Mouse (Mus musculus) neural tube, embryonic 14.5 days (tissue): ENCODE results near the gene Lsg1. TPM values are rescaled to one million over a fixed set of nuclear protein-coding genes. Genes with fewer than 3 reads are reported as not detected.

ENCODE experiments used
- ATAC-seq: fragments of 200-750 bp; cut with Nextera tagmentation; 2 replicates; pipeline ENCODE4 v1.8.0; 2017; ENCODE audit warnings: low read depth, mild to moderate bottlenecking, moderate TSS enrichment, moderate library complexity
- H3K27ac ChIP-seq: fragments of 300-500 bp; sonication (generic); 2 replicates; pipeline ENCODE4 v1.5.1; 2014; ENCODE audit warnings: low read depth, mild to moderate bottlenecking, control low read depth, low read length, moderate library complexity, mixed read lengths
- H3K27me3 ChIP-seq: fragments of 300-500 bp; sonication (generic); 2 replicates; pipeline ENCODE4 v1.6.1; 2014; ENCODE audit warnings: low read length; ENCODE audit not compliant: control insufficient read depth, insufficient read depth
- H3K36me3 ChIP-seq: fragments of 300-500 bp; sonication (generic); 2 replicates; pipeline ENCODE4 v1.6.1; 2014; ENCODE audit warnings: low read length, mixed read lengths; ENCODE audit not compliant: control insufficient read depth, insufficient read depth
- H3K4me1 ChIP-seq: fragments of 300-500 bp; sonication (generic); 2 replicates; pipeline ENCODE4 v1.6.1; 2014; ENCODE audit warnings: low read length; ENCODE audit not compliant: control insufficient read depth, insufficient read depth
- H3K4me2 ChIP-seq: fragments of 300-500 bp; sonication (generic); 2 replicates; pipeline ENCODE4 v1.6.1; 2014; ENCODE audit warnings: mild to moderate bottlenecking, low read depth, low read length, control low read depth
- H3K4me3 ChIP-seq: fragments of 300-500 bp; sonication (generic); 2 replicates; pipeline ENCODE4 v1.5.1; 2014; ENCODE audit warnings: low read depth, low read length, control low read depth, mixed read lengths
- H3K9ac ChIP-seq: fragments of 300-500 bp; sonication (generic); replicated peaks from 2 replicates; pipeline ENCODE4 v1.6.1; 2014; ENCODE audit warnings: low read depth, mild to moderate bottlenecking, control low read depth, low read length, mixed read lengths
- H3K9me3 ChIP-seq: fragments of 300-500 bp; sonication (generic); 2 replicates; pipeline ENCODE4 v1.6.1; 2016; ENCODE audit warnings: low read length; ENCODE audit not compliant: control insufficient read depth
- WGBS: fragments of 180-500 bp; shearing (Covaris S2); extraction: QIAGEN DNeasy Blood & Tissue Kit; methylation state at CpG from one replicate; pipeline ENCODE4 v1.1.7; 2014; 5-methylcytosine and 5-hydroxymethylcytosine counted together
- polyA plus RNA-seq: library from polyadenylated mRNA; unstranded; fragments of >200 nt; fragmentation: Nextera tagmentation; extraction: Ambion mirVana; gene quantifications from 2 replicates; pipeline ENCODE4 v1.2.1, GENCODE M21; 2014

Lsg1 gene
- polyA plus RNA-seq, 1 experiment from 2014 or later, result 43.9 TPM

DNA sequence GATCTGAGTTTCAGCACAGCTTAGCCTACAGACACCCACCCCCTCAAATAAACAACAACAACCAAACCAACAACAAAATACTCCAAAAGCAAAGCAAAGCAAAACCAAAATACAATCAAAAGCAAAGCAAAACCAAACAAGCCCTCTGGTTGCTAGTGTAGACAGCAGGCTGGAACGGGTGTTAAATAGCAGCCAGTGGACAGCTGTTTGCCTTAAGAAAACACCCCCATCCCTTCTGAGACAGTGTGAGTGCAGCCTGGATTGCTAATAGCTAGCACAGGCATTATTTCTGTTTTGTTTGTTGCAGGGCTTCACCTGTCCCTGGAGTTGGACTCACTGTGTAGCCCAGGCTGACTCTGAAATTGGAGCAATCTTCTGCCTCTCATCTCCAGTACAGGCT, 54.5 kb downstream of the Lsg1 start:
- no peak for ATAC-seq
- no peak overlapping the region for H3K4me2 ChIP-seq
- no peak overlapping the region for H3K9ac ChIP-seq
- no peak overlapping the region for H3K4me3 ChIP-seq
- H3K4me1 ChIP-seq, result no peaks in the 10 kb centered on the region
- no peaks in the 10 kb centered on the region for H3K27me3 ChIP-seq
- H3K36me3 ChIP-seq, result peaks cover 7% of the 10 kb centered on the region; the same call in 1 of the 2 replicates
- H3K9me3 ChIP-seq, result no peaks in the 10 kb centered on the region
- no peak overlapping the region for H3K27ac ChIP-seq
- 39% methylated on average over 1 of the region's 1 CpGs for WGBS

DNA sequence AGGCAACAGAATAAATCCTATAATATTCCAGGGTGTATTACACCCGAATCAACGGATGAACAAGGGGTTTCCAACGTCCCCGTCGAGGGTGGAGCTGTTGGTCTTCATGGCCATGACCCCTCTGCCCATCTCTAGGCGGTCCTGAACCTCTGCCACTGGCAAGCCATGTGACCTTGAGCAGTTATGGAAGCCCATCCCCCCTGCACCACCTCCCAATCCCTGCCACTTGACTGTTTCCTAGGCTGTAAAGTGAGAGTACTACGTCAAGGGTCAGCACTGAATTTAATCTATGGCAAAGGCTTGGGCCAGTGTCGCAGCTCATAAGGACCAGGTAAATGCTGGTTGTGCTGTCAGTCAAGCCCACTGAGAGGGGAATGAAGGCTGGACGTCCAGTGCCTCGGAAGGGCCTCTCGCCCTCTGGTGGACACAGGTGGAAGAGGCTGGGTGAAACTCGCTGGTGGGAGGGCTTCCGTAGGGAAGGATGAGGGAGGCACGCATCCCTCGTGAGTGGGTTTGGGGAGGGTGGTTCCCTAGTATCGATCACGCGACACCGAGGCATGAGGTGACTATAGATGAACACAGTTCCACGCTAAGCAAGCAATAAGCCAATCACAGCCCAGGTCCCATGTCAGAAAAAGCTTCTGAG, 55.5 kb downstream of the Lsg1 start:
- Histone ChIP-seq H3K4me1 (no peaks in the 10 kb centered on the region), H3K9me3 (no peaks in the 10 kb centered on the region), H3K4me3 (no peak overlapping the region), H3K9ac (no peak overlapping the region), H3K27me3 (no peaks in the 10 kb centered on the region), H3K4me2 (no peak overlapping the region), H3K36me3 (peaks cover 7% of the 10 kb centered on the region; the same call in 1 of the 2 replicates), H3K27ac (no peak overlapping the region)
- WGBS, result 32% methylated on average over 20 of the region's 20 CpGs
- ATAC-seq, result peak; percentile 33; the same call in 1 of the 2 replicates

DNA sequence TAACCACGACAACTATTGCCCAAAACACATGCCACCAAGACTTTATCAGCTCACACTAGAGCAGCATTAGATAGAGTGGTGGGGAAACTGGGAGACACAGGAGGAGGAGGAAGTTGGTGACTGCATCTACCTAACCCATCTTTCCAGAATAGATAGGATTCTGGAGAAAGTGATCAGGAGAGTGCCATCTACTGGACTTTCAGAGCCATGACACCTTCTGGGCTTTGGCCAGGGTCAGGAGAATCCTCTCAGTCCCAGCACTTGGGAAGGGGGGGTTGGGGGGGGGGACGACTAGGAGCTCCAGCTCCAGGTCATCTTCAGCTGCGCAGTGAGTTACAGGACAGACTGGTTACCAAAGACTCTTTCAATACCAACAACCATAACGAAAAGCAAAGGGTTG, 56.6 kb downstream of the Lsg1 start:
- H3K9me3 ChIP-seq, result no peaks in the 10 kb centered on the region
- no peak overlapping the region for H3K27ac ChIP-seq
- H3K4me3 ChIP-seq, result no peak overlapping the region
- H3K4me2 ChIP-seq, result no peak overlapping the region
- no peaks in the 10 kb centered on the region for H3K4me1 ChIP-seq
- H3K27me3 ChIP-seq, result no peaks in the 10 kb centered on the region
- ATAC-seq, result peak; percentile 25; the same call in 1 of the 2 replicates
- H3K36me3 ChIP-seq, result peaks cover 7% of the 10 kb centered on the region; the same call in 1 of the 2 replicates
- 51% methylated on average over 4 of the region's 4 CpGs for WGBS
- H3K9ac ChIP-seq, result no peak overlapping the region

DNA sequence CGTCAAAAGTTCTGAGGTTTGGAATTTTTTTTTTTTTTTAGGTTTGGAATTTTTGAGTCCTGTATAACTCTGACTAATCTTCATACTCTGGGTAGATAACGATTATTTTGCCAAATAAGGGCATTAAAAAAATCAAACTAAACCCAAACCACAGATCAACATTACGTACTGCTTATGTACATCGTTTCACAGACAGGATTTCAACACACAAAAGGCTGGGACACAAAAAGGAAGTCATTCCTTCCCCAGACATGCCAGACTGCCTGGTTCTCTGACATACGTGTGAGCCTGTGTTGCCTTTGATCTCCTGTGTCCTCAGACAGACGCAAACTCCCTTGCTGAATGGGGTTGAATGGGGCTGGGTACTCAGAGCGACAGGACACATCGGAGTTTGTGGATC, 59.0 kb downstream of the Lsg1 start:
- Histone ChIP-seq H3K27me3 (no peaks in the 10 kb centered on the region), H3K36me3 (peaks cover 11% of the 10 kb centered on the region; the same call in 1 of the 2 replicates), H3K9me3 (no peaks in the 10 kb centered on the region), H3K9ac (no peak overlapping the region), H3K4me2 (no peak overlapping the region), H3K4me3 (no peak overlapping the region), H3K4me1 (no peaks in the 10 kb centered on the region), H3K27ac (no peak overlapping the region)
- no peak for ATAC-seq
- 91% methylated on average over 8 of the region's 8 CpGs for WGBS

DNA sequence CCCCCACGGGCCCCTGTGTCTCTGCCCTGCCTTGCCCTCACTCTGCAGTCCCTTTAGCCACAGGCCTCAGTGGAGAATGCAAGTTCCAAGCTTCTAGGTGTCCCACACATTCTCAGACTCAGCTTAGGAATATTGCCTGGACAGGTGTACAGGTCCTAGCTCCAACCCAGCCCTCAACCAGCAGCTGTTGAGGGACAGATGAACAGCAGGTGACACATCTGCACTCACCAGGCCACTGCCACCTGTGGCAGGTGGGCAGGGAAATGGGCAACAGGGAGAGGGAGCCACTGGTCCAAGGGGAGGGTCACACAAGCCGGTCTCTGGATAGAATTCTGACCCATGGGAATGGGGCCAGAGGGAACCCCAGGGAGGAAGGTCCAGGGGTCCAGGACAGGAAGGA, 59.5 kb downstream of the Lsg1 start:
- ATAC-seq, result no peak
- no peak overlapping the region for H3K4me3 ChIP-seq
- H3K27me3 ChIP-seq, result no peaks in the 10 kb centered on the region
- no peak overlapping the region for H3K9ac ChIP-seq
- H3K4me2 ChIP-seq, result no peak overlapping the region
- H3K4me1 ChIP-seq, result no peaks in the 10 kb centered on the region
- peaks cover 11% of the 10 kb centered on the region; the same call in 1 of the 2 replicates for H3K36me3 ChIP-seq
- WGBS, result 89% methylated on average over 2 of the region's 2 CpGs
- no peaks in the 10 kb centered on the region for H3K9me3 ChIP-seq
- no peak overlapping the region for H3K27ac ChIP-seq

DNA sequence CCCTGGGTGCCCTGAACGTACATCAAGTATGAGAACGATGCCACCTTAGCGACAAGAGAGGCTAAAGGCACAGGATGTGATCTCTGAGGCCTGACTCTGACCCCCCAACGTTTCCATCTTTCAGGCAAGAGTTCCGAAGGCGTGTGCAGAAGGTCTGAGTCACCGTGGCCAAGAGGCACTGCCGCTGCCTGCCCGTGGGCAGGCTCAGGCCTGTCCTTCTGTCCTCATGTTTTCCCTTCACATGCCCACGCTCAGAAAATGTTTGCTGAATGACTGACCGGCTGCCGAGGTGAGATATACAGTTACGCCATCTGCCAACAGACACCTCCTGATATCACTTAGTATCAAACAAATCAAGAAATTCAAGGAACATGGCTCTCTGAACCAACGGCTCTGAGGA, 61.6 kb downstream of the Lsg1 start:
- peaks cover 11% of the 10 kb centered on the region; the same call in 1 of the 2 replicates for H3K36me3 ChIP-seq
- no peak overlapping the region for H3K9ac ChIP-seq
- no peak overlapping the region for H3K27ac ChIP-seq
- H3K27me3 ChIP-seq, result no peaks in the 10 kb centered on the region
- no peaks in the 10 kb centered on the region for H3K9me3 ChIP-seq
- ATAC-seq, result no peak
- no peaks in the 10 kb centered on the region for H3K4me1 ChIP-seq
- WGBS, result 88% methylated on average over 14 of the region's 14 CpGs
- no peak overlapping the region for H3K4me3 ChIP-seq
- H3K4me2 ChIP-seq, result no peak overlapping the region

DNA sequence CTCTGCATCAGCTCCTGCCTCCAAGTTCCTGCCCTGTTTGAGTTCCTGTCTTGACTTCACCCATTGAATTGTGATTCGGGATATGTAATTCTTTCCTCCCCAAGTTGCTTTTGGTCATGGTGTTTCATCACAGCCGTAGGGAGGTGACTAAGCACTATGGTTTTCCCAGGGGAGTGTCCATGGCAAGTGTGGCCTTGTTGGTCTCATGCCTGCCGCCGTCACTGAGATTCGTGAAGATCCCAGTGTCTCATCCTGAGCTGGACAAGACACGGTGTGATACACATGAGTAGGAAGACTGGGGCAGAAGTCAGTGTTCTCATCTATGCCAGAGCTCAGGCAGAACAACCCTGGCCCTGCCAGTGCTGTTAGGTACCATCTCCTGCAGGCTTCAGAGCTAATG, 62.9 kb downstream of the Lsg1 start:
- ATAC-seq, result no peak
- H3K27ac ChIP-seq, result no peak overlapping the region
- H3K9me3 ChIP-seq, result no peaks in the 10 kb centered on the region
- H3K4me2 ChIP-seq, result no peak overlapping the region
- 91% methylated on average over 6 of the region's 6 CpGs for WGBS
- no peaks in the 10 kb centered on the region for H3K4me1 ChIP-seq
- H3K27me3 ChIP-seq, result no peaks in the 10 kb centered on the region
- H3K4me3 ChIP-seq, result no peak overlapping the region
- H3K9ac ChIP-seq, result no peak overlapping the region
- peaks cover 10% of the 10 kb centered on the region; the same call in 1 of the 2 replicates for H3K36me3 ChIP-seq

DNA sequence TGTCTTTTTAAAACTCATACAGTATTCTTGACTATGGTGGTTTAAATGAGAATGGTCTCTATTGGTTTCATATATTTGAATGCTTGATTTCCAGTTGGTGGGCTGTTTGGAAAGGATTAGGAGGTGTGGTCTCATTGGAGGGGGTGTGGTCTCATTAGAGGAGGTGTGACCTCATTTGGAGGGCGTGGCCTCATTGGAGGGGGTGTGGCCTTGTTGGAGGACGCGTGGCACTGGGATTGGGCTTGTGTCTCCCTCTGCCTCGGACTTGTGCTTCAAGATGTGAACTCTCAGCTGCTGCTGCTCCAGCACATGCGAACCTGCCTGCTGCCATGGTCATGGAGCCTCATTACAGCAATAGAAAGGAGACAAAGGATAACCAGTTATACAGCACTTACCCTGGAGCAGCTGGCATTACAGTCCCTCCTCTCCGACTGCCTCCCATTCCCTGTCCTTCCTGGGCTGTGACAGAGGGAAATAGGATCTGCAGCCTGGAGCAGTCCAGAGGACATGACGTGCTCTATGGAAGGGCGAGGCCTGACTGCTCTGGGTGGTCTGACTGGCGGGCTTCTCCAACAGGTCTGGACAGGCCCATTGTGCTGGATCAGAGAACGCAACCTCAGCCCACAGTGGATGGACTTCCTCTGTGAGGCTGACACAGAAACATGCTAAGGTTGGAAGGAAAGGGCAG, 65.0 kb downstream of the Lsg1 start:
- no peak overlapping the region for H3K4me2 ChIP-seq
- H3K36me3 ChIP-seq, result 0 out of 2 replicates have a peak, but pooled peaks cover 8% of the 10 kb centered on the region
- no peaks in the 10 kb centered on the region for H3K9me3 ChIP-seq
- ATAC-seq, result peak; percentile 28; the same call in 1 of the 2 replicates
- WGBS, result 60% methylated on average over 10 of the region's 10 CpGs
- H3K27ac ChIP-seq, result no peak overlapping the region
- H3K4me3 ChIP-seq, result no peak overlapping the region
- H3K4me1 ChIP-seq, result no peaks in the 10 kb centered on the region
- no peaks in the 10 kb centered on the region for H3K27me3 ChIP-seq
- no peak overlapping the region for H3K9ac ChIP-seq

DNA sequence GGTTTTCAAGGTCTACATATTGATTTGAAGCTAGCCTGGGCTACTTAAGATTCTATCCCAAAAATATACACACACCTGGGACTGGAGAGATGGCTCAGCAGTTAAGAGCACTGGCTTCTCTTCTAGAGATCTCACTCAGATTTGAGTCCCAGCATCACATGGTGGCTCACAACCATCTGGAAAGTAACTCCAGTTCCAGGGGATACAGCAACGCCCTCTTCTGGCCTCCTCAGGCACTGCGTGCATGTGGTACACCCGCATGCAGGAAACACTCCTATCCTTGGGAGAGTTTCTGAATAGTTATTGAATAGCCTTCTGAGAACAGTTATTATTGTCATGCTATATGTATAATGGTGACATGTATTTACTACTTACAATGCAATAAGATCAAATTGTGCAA, 66.2 kb downstream of the Lsg1 start:
- H3K4me1 ChIP-seq, result no peaks in the 10 kb centered on the region
- no peaks in the 10 kb centered on the region for H3K9me3 ChIP-seq
- H3K4me3 ChIP-seq, result no peak overlapping the region
- ATAC-seq, result no peak
- H3K27me3 ChIP-seq, result no peaks in the 10 kb centered on the region
- WGBS, result 62% methylated on average over 3 of the region's 3 CpGs
- no peak overlapping the region for H3K9ac ChIP-seq
- 0 out of 2 replicates have a peak, but pooled peaks cover 8% of the 10 kb centered on the region for H3K36me3 ChIP-seq
- no peak overlapping the region for H3K4me2 ChIP-seq
- H3K27ac ChIP-seq, result no peak overlapping the region
